In the genomic region with DNA sequence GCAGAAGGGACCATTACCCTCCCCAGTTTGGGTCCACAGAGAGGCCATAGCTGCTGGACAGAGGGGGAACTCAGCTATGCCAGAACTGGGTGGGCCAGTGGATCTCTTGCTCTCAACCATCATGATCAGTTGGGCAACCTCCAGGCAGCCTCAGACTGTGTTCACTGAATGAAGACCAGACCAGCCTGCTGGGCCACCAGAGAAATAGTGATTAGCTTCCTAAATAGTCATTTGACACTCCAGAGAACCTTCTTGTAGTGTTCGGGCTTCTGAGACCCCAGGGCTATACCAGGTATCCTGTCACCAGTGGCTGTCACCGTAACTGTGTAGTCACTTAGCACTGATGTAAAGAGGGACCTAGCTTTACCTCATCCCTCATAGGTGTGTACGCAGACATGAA, we compare ENCODE assay signal across 15 mouse cellular contexts.
"Had no signal": no experiment of that assay in that cellular context is flagged by ENCODE, and none has a peak within 500 bp of the region (broad histone marks: within the 10 kb centered on the region; RNA-seq: fewer than 3 reads in every experiment).

No protein-coding gene starts in this region.

- H3K27ac ChIP-seq: neural tube, embryonic 15.5 days; stomach, embryonic 15.5 days; stomach, postnatal 0 days had no signal

- DNase-seq: retina, postnatal 1 day; right cerebral cortex, adult 18-20 months; right cerebral cortex, postnatal 14 days; right cerebral cortex, postnatal 25 days; right cerebral cortex, postnatal 4 days; spleen, adult 18-20 months; thymus, adult 18-20 months; thymus, adult 2 months; thymus, postnatal 14 days; thymus, postnatal 25 days; thymus, postnatal 36 days; thymus, postnatal 4 days had no signal

- H3K9me3 ChIP-seq: neural tube, embryonic 15.5 days; stomach, embryonic 15.5 days had no signal

- H3K4me2 ChIP-seq: neural tube, embryonic 15.5 days; stomach, embryonic 15.5 days had no signal

- H3K36me3 ChIP-seq: neural tube, embryonic 15.5 days; stomach, embryonic 15.5 days had no signal

- H3K27me3 ChIP-seq: neural tube, embryonic 15.5 days; stomach, embryonic 15.5 days had no signal

- H3K9ac ChIP-seq: neural tube, embryonic 15.5 days; stomach, embryonic 15.5 days had no signal

- H3K4me3 ChIP-seq: neural tube, embryonic 15.5 days; stomach, embryonic 15.5 days had no signal
